Mouse (Mus musculus) megakaryocyte-erythroid progenitor cell, adult 5-6 weeks (primary cell): ENCODE data around the gene Ckap5. TPM values are rescaled to one million over a fixed set of nuclear protein-coding genes. Genes with fewer than 3 reads are reported as not detected.
"Not testable (repeated sequence)": the region's sequence is repeated elsewhere in the genome, so short reads cannot be mapped to it uniquely, and the experiment has no call there.

ENCODE experiments used
- ATAC-seq: replicated peaks from 2 replicates; pipeline ENCODE4 v1.8.0; 2016; ENCODE audit warnings: mild to moderate bottlenecking, inconsistent platforms; ENCODE audit not compliant: severe bottlenecking, poor library complexity, low FRiP score, low TSS enrichment
- total RNA-seq, 2 experiments: library from RNA; stranded (forward) in 1 of 2; stranded (reverse) in 1 of 2; fragments of 200-1000, 215-1000 nt in 1 of 2; fragments of >200 nt in 1 of 2; fragmentation: Nextera tagmentation in 1 of 2; gene quantifications; 2 replicates each; pipeline ENCODE4 v1.2.3; 2014 to 2017

Gene Ckap5
- total RNA-seq, 2 experiments from 2014 or later, result 78.2 to 87.2 TPM

DNA sequence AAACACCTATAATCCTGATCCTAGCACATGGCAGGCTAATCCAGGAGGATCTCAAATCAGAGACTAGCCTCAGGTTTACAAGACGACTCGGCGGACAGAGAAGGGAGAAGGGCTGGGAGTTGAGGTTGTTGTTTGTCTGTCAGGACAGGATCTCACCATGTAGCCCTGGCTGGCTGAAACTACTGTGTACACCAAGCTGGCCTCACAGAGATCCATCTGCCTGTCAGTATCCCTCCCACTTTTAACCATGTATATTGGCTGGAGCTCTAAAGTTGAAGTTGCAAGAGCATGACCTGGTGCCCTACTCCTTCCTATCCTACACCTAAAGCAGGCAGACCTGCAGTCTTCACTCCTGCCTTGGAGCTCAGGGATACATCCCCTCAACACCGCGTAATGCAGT, 95.8 kb downstream of the Ckap5 start:
- ATAC-seq, result no peak

- ATAC-seq, result not testable (repeated sequence)
These were observed 96.8 kb downstream of the Ckap5 start for GRCm38 (mm10) chr2:91623366-91623765.

DNA sequence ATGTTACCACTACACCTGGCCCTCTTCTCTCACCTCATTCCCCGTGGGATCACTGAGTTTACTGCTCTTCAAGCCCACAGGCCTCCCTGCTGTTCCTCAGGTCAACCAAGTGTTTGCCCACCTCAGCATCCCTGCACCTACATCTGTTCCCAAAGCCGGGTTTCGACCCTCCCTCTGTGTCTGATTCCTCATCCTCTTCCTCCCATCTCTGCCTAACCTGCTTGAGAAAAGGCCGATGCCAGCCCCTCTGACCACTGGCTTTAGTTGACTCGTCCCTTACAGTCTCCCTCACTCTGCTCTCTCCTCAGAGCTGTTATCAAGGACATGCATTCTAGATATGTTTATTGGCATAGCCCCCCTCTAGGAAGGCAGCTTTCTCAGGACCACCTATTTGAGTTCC, 100.9 kb downstream of the Ckap5 start:
- no peak for ATAC-seq

- no peak for ATAC-seq
These were observed 101.6 kb downstream of the Ckap5 start for GRCm38 (mm10) chr2:91628171-91628570.

- ATAC-seq, result no peak
These were observed 103.1 kb downstream of the Ckap5 start for GRCm38 (mm10) chr2:91629682-91630081.

GRCm38 (mm10) chr2:91630384-91630783, 103.8 kb downstream of the Ckap5 start:
- no peak for ATAC-seq

DNA sequence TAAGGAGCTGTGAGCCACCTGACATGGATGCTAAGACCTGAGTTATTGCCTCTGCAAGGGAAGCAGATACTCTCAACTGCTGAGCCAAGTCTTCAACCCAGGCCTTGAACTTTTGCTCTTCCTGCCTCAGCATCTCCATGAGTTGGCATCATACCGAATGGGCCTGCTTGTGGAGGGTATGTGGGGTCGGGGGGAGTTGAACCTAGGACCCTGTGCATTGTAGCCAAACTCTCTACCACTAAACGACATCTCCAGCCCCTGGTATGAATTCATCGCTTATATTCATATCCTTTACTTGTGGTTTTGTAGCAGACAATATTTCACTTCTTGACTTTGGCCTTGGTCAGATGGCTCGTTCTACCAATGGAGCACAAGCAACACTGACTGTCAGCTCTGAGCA, 105.3 kb downstream of the Ckap5 start:
- no peak for ATAC-seq

GRCm38 (mm10) chr2:91632316-91632715, 105.8 kb downstream of the Ckap5 start:
- no peak for ATAC-seq

DNA sequence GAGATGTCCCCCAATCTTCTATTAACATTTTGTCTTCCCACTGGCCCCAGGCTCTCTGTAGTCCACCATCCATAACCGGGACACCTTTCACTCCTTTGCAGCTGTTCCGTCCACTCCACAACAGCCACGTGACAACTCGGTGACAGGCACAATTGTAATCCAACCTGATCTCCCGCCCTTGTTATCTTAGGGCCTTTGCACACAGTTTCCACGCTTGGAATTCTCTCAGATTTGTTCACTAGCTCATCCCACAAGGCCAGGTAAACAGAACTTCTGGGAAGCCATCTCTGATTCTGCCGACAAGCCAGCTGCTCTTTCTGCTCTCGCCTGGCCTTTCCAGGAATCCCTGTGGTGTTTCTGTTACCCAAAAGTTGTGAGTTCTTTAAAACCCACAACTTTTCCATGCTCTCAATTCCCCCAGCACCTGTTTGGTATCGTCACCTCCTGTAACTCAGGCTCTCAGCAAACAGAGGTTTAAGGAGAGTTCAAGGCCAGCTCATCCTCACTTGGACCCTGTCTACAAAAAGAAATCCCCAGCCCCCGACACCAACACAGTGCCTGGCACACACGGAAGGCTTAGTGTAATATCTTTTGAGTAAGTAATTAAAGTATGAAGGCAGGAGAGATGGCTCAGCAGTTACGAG, 106.9 kb downstream of the Ckap5 start:
- no peak for ATAC-seq

DNA sequence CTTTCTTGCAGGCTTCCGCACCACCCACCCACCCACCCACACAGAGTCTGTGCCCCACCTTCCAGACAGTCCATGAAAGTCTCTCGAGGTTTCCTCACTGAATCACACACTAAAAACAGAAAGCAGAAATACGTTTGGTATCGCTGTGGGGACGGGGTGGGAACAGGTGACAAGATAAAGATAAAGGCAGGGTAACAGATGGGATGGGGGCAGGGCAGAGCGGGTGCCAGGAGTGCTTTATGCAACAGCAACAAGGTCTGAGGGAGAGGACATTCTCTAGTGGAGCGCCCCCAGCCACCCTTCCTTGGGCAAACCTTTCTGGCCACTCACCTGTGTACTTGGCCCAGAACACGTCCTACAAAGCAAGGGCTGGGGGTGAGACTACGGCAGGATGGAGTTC, 108.3 kb downstream of the Ckap5 start:
- peak; percentile 87 for ATAC-seq

- ATAC-seq, result no peak
These were observed 108.9 kb downstream of the Ckap5 start for GRCm38 (mm10) chr2:91635486-91635885.

GRCm38 (mm10) chr2:91636229-91636628, 109.7 kb downstream of the Ckap5 start, which contains the start of gene F2:
Gene F2, minus strand, starts transcription at chr2:91636414.
- no peak for ATAC-seq

- peak; percentile 66 for ATAC-seq
These were observed 110.3 kb downstream of the Ckap5 start for GRCm38 (mm10) chr2:91636727-91637338.

DNA sequence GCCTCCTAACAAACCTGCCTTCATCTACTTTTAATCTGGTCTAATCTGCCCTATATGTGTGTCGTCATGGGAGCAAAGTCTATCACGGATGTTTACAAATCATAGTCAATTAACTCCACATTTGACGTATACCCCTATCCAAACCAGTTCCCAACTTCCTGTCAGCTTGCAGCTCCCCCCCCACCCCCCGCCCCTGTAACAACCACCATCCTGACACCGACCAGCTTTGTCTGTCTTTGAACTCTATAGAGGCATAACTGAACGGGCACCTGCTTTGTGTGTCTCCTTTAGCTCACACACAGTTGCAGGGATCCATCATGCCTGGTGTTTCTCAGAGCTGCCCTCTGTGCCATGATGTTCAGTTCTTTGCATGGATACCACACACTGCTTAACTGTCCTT, 112.4 kb downstream of the Ckap5 start:
- no peak for ATAC-seq

GRCm38 (mm10) chr2:91642825-91643415, 116.4 kb downstream of the Ckap5 start:
- ATAC-seq, result peak; percentile 21

DNA sequence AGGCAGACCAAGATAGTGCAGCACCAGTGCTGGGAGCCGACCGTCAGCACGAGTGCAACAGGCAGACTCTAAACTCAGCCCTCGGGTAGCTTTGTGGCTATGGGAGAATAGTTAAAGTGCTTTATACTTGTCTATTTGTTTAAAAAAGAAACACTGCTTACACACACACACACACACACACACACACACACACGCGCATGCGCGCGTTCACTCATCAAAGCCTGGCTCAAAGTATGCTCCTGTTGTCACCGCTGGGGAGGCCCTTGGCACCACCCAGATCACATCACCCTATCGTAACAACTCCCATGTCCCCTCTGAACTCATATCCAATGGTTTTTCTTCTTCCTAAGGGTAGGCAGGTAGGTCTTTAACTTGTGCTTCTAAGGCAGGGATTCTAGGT, 117.5 kb downstream of the Ckap5 start:
- no peak for ATAC-seq

- no peak for ATAC-seq
These were observed 118.8 kb downstream of the Ckap5 start for GRCm38 (mm10) chr2:91645354-91645753.

GRCm38 (mm10) chr2:91645811-91646210, 119.2 kb downstream of the Ckap5 start:
- no peak for ATAC-seq

DNA sequence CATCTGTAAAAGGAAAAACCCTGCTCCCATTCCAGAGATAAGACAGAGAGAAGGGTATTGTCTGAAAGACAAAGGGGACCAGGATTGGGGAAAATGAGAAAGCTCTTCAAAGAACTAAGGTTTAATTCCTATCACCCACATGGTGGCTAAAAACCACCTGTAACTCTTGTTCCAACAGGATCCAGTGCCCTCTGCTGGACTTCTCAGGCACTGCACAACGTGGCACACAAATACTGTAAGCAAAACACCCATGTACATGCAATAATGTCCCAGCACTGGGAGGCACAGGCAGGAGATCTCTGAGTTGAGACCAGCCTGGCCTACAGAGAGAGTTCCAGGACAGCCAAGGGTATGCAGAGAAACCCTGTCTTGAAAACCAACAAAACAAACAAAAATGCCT, 120.2 kb downstream of the Ckap5 start:
- ATAC-seq, result no peak

- ATAC-seq, result no peak
These were observed 122.6 kb downstream of the Ckap5 start for GRCm38 (mm10) chr2:91649152-91649551.
